Mouse (Mus musculus): ENCODE measurements around the gene Zdhhc9. TPM values are rescaled to one million over a fixed set of nuclear protein-coding genes. Genes with fewer than 3 reads are reported as not detected.
A peak's percentile ranks its signal among the peaks of the same experiment; 100 is the strongest.
"Not testable (repeated sequence)": the region's sequence is repeated elsewhere in the genome, so short reads cannot be mapped to it uniquely, and the experiment has no call there.

The Zdhhc9 gene
- polyA plus RNA-seq (2015; fragmentation: Nextera tagmentation; extraction: Ambion mirVana): 3.1 and 4.2 TPM in 2 replicates

DNA sequence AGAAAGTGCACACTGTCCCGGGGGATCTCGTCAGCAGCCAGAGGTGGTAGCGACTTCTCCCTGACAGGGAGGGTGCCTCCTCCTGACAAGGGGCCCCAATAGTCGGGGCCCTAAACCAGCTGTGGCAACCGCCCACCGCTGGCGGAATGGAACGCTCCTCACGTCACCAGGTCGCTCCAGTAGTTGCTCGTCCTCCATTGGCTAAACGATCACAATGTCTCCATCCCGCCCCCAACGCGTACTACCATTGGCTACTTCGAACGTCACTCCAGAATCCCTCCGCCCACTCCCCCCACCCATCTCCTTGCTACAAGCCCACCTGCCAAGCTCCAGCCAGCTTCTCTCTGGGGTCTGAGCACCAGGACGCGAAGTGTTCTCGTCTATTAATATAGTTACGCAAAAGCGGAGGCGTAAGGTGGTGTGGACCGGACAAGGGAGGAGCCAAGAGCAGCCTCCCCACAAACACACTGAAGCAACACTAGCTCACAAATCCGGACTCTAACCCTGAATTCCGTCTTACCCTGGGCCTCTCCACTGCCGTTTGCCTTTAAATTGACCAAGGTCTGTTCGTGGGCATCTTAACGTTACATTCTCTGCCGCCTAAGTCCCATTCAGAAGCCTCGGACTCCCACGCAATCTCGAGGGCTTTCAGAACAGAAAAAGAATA, at the start of gene Zdhhc9:
Gene Zdhhc9 (minus strand): TSS at position 360 of the 667 bp plus-strand sequence.
- no peaks in the 10 kb centered on the region for H3K9me3 ChIP-seq (replicated peaks)
- no peaks in the 10 kb centered on the region for H3K27me3 ChIP-seq
- ATAC-seq (replicated peaks; ENCODE audit: insufficient number of reproducible peaks, insufficient read depth, low FRiP score, low read depth): peak; percentile 97
- no peaks in the 10 kb centered on the region for H3K4me1 ChIP-seq (replicated peaks)
- 8% methylated on average over 34 of the region's 34 CpGs for WGBS
- no peaks in the 10 kb centered on the region for H3K36me3 ChIP-seq
- H3K27ac ChIP-seq: peak within 1 kb of the TSS; percentile 60
- peak within 1 kb of the TSS; percentile 66 for H3K9ac ChIP-seq
- peak within 1 kb of the TSS; percentile 62 for H3K4me2 ChIP-seq
- peak within 1 kb of the TSS; percentile 78 for H3K4me3 ChIP-seq

DNA sequence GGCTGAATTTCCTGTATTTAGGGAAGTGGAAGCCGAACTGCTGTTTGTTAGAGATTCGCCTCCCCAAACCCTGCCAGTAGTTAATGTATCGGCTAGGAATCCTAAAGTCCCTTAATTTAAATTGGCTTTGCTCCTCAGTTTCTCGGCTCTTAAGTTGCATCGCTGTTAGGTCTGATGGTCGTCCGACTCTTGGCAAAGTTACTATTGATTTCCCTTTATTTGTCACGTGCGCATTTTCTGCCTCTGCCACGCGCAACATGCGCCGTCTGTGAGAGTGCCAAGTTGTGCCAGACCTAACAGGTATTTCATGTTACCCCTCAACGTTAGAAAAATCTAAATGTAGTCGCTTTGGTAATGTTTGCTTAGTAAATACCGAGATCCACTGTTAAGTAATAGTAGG, 48.3 kb upstream of the Zdhhc9 start:
- H3K36me3 ChIP-seq: no peaks in the 10 kb centered on the region
- H3K27ac ChIP-seq: peak overlapping the region; percentile 61
- no peaks in the 10 kb centered on the region for H3K27me3 ChIP-seq
- peak overlapping the region; percentile 53 for H3K9ac ChIP-seq
- no peaks in the 10 kb centered on the region for H3K9me3 ChIP-seq (replicated peaks)
- no peaks in the 10 kb centered on the region for H3K4me1 ChIP-seq (replicated peaks)
- H3K4me2 ChIP-seq: peak overlapping the region; percentile 62
- WGBS: 9% methylated on average over 16 of the region's 16 CpGs
- no peak for ATAC-seq (replicated peaks; ENCODE audit: insufficient number of reproducible peaks, insufficient read depth, low FRiP score, low read depth)
- H3K4me3 ChIP-seq: peak overlapping the region; percentile 63

DNA sequence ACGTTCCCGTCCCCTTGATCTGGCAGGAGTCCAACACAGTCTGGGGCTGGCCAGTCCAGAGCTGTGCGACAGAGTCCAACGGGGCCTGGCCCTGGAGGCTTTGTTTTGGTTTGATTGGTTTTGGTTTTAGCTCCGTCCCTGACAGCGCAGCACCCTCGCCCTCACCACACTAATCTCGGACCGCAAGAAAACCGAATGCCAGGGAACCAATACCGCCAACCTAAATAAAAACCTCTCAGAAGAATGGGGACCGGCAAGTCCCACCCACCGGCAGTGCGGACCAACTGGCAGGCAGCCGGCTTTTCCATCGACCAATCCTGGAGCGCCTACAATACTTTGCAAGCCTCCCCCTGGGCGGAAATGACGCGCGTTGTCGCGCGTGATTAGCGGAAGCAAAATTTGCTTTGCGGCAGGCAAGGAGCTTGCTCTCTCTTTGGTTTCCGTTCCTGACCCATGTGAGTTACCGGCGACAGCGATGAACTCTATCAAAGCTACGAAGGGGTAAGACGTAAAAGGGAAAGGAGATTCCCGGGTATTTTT, 47.9 kb upstream of the Zdhhc9 start, which contains the start of gene Utp14a:
Gene Utp14a (plus strand): TSS at position 395 of the 540 bp plus-strand sequence.
- whole genome bisulfite sequencing: 6% methylated on average over 33 of the region's 33 CpGs

DNA sequence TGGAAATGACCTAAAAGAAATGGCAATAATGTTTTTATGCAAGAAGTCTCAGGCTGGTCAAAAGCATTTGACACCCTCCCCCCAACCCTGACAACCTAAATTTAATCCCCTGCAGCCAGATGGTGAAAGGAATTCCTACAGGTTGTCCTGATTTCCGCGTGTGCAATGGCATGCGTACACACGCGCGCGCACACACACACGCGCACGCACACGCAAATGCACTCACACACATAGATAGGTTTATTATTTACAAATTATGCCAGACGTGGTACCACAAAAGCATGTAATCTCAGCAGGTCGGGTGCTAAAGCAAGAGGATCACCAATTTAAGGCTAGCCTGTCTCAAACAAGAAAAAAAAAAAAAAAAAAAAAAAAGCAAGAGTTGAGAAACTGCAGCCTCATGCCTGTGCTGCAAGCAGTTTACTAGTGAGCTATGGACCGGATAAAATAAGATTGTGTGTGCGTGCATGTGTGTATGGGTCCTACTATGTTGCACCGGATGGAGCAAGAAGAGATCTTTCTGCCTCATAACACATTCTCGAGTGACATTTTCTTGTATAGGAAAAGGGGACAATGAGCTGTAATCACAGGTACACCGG, 47.3 kb upstream of the Zdhhc9 start:
- Histone ChIP-seq H3K9me3 (replicated peaks) (no peaks in the 10 kb centered on the region), H3K9ac (peak overlapping the region; percentile 48), H3K27ac (peak overlapping the region; percentile 90), H3K4me3 (peak overlapping the region; percentile 63), H3K4me1 (replicated peaks) (no peaks in the 10 kb centered on the region), H3K4me2 (peak overlapping the region; percentile 68), H3K27me3 (no peaks in the 10 kb centered on the region), H3K36me3 (no peaks in the 10 kb centered on the region)
- 11% methylated on average over 18 of the region's 18 CpGs for WGBS
- 0 out of 2 replicates have a peak, but pooled peaks have one; percentile 41 for ATAC-seq (replicated peaks; ENCODE audit: insufficient number of reproducible peaks, insufficient read depth, low FRiP score, low read depth)

More for the DNA sequence above, 47.9 kb upstream of the Zdhhc9 start, which contains the start of gene Utp14a:
- H3K4me3 ChIP-seq: peak within 1 kb of the TSS; percentile 63
- H3K4me1 ChIP-seq (replicated peaks): no peaks in the 10 kb centered on the region
- ATAC-seq (replicated peaks; ENCODE audit: insufficient number of reproducible peaks, insufficient read depth, low FRiP score, low read depth): peak; percentile 98
- no peaks in the 10 kb centered on the region for H3K36me3 ChIP-seq
- no peaks in the 10 kb centered on the region for H3K9me3 ChIP-seq (replicated peaks)
- H3K27ac ChIP-seq: peak within 1 kb of the TSS; percentile 90
- peak within 1 kb of the TSS; percentile 68 for H3K4me2 ChIP-seq
- peak within 1 kb of the TSS; percentile 53 for H3K9ac ChIP-seq
- H3K27me3 ChIP-seq: no peaks in the 10 kb centered on the region

DNA sequence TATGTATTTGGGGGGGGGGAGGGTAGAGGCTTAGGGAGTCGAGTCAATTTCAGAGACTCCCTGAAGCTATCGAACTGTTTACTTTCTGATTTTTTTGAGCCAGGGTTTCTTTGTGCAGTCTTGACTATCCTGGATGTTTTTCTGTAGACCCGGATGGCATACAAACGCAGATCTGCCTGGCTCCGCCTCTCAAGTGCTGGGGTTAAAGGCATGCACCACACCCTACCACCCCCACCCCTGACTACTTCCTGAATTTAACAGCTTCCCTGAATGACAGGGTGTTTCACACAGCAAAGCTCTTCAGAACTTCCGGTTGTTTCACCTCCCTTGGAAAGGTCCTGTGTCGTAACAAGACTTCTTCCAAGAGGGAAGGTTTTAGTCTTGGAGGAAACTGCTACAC, 25.7 kb upstream of the Zdhhc9 start:
- Histone ChIP-seq H3K4me3 (no peak overlapping the region), H3K4me2 (no peak overlapping the region), H3K9ac (no peak overlapping the region), H3K9me3 (replicated peaks) (no peaks in the 10 kb centered on the region), H3K36me3 (no peaks in the 10 kb centered on the region), H3K27ac (no peak overlapping the region), H3K27me3 (no peaks in the 10 kb centered on the region), H3K4me1 (replicated peaks) (no peaks in the 10 kb centered on the region)
- 48% methylated on average over 7 of the region's 7 CpGs for WGBS
- no peak for ATAC-seq (replicated peaks; ENCODE audit: insufficient number of reproducible peaks, insufficient read depth, low FRiP score, low read depth)

DNA sequence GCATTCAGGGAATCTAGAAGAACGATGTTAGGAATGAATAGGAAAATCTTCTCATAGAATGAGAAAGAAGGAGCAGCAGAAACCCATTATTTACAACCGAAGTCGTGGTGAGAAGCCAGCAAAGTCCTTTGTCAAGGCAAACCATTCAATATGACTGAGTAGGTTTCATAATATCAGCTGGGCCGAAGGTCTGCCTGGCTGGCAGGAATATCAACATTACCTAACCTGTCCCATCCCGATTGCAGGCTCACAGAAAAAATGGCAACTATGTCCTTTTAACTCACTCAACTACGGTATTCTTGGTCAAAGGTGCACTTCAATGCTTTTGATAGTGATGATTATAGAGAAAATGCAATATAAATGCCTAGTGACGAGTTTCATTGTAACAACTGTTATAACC, 17.5 kb upstream of the Zdhhc9 start:
- Histone ChIP-seq H3K27ac (no peak overlapping the region), H3K4me3 (no peak overlapping the region), H3K36me3 (no peaks in the 10 kb centered on the region), H3K9ac (no peak overlapping the region), H3K27me3 (no peaks in the 10 kb centered on the region; the same call in 1 of the 2 replicates), H3K4me2 (no peak overlapping the region), H3K9me3 (replicated peaks) (no peaks in the 10 kb centered on the region), H3K4me1 (replicated peaks) (no peaks in the 10 kb centered on the region)
- no peak for ATAC-seq (replicated peaks; ENCODE audit: insufficient number of reproducible peaks, insufficient read depth, low FRiP score, low read depth)
- 76% methylated on average over 7 of the region's 7 CpGs for WGBS

DNA sequence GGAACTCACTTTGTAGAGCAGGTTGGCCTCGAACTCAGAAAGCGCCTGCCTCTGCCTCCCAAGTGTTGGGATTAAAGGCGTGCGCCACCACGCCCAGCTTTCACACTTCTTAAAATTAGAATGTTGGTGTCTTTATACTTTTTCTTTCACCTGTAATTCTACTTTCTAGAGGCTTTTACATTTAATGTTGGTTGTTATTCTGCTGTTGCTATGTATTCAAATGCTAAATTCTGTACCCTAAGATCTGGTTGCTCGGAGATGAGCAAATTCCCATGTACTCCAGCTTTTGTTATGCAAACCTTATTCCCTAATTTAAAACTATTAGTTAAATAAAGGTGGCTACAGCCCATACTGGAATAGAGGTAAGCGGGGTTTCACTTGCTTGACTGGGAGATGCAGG, 14.0 kb upstream of the Zdhhc9 start:
- no peak for ATAC-seq (replicated peaks; ENCODE audit: insufficient number of reproducible peaks, insufficient read depth, low FRiP score, low read depth)
- Histone ChIP-seq H3K4me1 (replicated peaks) (no peaks in the 10 kb centered on the region), H3K4me3 (no peak overlapping the region), H3K9me3 (replicated peaks) (no peaks in the 10 kb centered on the region), H3K27ac (no peak overlapping the region), H3K9ac (no peak overlapping the region), H3K36me3 (no peaks in the 10 kb centered on the region), H3K4me2 (no peak overlapping the region), H3K27me3 (no peaks in the 10 kb centered on the region; the same call in 1 of the 2 replicates)
- WGBS: 82% methylated on average over 7 of the region's 7 CpGs

DNA sequence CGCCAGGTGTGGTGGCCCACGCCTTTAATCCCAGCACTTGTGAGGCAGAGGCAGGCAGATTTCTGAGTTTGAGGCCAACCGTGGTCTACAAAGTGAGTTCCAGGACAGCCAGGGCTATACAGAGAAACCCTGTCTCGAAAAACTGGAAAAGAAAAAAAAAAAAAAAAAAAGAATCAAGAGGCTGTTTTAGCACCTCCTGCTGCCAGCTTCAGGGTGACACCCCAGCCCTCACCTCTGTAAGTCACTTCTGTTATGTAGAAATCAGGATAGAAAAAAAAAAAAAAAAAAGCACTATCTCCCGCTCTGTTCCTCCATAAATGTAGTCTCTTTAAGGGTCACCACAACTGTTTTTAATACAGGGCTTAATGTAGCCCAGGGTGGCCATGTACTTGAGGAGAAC, 10.8 kb upstream of the Zdhhc9 start:
- Histone ChIP-seq H3K27me3 (no peaks in the 10 kb centered on the region), H3K9ac (no peak overlapping the region), H3K4me3 (no peak overlapping the region), H3K27ac (no peak overlapping the region), H3K4me1 (replicated peaks) (no peaks in the 10 kb centered on the region), H3K36me3 (no peaks in the 10 kb centered on the region), H3K4me2 (no peak overlapping the region), H3K9me3 (replicated peaks) (no peaks in the 10 kb centered on the region)
- no peak for ATAC-seq (replicated peaks; ENCODE audit: insufficient number of reproducible peaks, insufficient read depth, low FRiP score, low read depth)
- 73% methylated on average over 5 of the region's 5 CpGs for WGBS

DNA sequence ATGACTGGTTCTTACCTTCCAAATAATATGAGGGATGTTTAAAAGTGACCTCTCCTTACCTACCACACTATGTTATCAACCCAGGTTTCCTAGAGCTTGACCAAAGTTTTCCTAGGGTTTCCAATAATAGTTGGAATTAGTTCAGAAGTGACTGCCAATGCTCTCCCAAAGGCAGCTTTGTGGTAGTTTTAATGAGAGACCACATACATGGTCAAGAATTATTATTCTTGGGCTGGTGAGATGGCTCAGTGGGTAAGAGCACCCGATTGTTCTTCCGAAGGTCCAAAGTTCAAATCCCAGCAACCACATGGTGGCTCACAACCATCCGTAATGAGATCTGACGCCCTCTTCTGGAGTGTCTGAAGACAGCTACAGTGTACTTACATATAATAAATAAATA, 1.1 kb upstream of the Zdhhc9 start:
- H3K4me3 ChIP-seq; H3K27me3 ChIP-seq; H3K27ac ChIP-seq; H3K36me3 ChIP-seq; H3K4me1 ChIP-seq (replicated peaks); ATAC-seq (replicated peaks; ENCODE audit: insufficient number of reproducible peaks, insufficient read depth, low FRiP score, low read depth); H3K9ac ChIP-seq; H3K4me2 ChIP-seq; H3K9me3 ChIP-seq (replicated peaks): not testable (repeated sequence)
- WGBS: 80% methylated on average over 4 of the region's 4 CpGs

DNA sequence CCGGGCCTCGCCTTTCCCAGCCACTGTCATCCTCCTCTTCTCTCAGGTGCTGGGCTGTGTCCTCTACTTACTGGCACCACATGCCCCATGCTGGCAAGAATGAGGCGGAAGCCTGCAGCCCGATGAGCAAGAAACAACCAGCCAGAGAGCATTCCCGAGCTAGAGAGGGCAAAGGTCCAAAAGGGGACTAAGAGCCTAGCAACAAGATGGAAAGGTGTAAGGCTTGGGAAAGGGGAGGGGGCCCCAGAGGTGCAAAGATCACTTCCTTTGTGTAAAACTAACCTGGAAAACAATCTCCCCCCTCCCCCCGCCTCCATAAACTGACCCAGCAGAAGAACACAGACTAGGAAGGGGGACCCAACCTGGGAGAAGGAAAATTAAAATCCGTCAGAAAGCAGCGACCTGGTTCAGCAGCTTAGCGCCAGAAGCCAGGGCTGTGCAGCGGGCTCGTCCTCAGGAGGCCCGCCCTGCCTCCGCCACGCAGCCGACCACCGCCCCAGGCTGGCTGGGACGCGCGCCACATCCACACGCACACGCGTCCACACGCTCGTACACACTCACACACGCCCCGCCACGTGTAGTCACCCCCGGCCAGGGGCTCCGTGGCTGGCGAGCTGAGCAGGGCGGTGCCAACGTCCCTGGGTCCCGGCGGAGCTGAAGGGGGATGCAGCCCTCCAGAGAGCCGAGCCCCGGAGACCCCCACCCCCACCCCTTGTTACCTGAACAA, 754 bp downstream of the Zdhhc9 start:
- WGBS: 6% methylated on average over 34 of the region's 36 CpGs
- peak; percentile 61 for ATAC-seq (replicated peaks; ENCODE audit: insufficient number of reproducible peaks, insufficient read depth, low FRiP score, low read depth)
- no peaks in the 10 kb centered on the region for H3K4me1 ChIP-seq (replicated peaks)
- peak overlapping the region; percentile 60 for H3K27ac ChIP-seq
- no peaks in the 10 kb centered on the region for H3K36me3 ChIP-seq
- H3K9ac ChIP-seq: peak overlapping the region; percentile 66
- peak overlapping the region; percentile 78 for H3K4me3 ChIP-seq
- no peaks in the 10 kb centered on the region for H3K27me3 ChIP-seq
- peak overlapping the region; percentile 59 for H3K4me2 ChIP-seq
- no peaks in the 10 kb centered on the region for H3K9me3 ChIP-seq (replicated peaks)

DNA sequence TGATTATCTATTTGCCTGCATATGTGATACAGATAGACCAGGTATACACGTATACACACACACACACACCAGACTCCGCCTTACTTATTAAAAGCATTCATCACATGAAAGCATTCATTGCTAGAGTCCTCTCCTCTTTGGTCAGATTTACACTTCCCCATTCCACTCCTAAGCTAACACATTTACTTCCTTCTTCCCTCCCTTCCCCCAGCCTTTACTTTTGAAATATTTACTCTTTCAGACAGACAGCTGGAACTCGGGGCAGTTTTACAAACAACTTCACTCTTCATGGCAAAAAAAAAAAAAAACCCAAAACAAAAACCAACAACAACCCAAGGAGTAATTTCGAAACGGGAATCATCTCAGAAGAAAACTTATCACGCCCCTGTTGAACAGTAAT, 4.2 kb downstream of the Zdhhc9 start:
- no peaks in the 10 kb centered on the region for H3K27me3 ChIP-seq
- no peak overlapping the region for H3K9ac ChIP-seq
- no peak for ATAC-seq (replicated peaks; ENCODE audit: insufficient number of reproducible peaks, insufficient read depth, low FRiP score, low read depth)
- no peaks in the 10 kb centered on the region for H3K4me1 ChIP-seq (replicated peaks)
- H3K27ac ChIP-seq: no peak overlapping the region
- WGBS: 76% methylated on average over 6 of the region's 6 CpGs
- no peak overlapping the region for H3K4me2 ChIP-seq
- H3K9me3 ChIP-seq (replicated peaks): no peaks in the 10 kb centered on the region
- no peaks in the 10 kb centered on the region for H3K36me3 ChIP-seq
- H3K4me3 ChIP-seq: no peak overlapping the region
